Mouse (Mus musculus): ENCODE measurements around the gene G3bp2.

G3bp2 gene

DNA sequence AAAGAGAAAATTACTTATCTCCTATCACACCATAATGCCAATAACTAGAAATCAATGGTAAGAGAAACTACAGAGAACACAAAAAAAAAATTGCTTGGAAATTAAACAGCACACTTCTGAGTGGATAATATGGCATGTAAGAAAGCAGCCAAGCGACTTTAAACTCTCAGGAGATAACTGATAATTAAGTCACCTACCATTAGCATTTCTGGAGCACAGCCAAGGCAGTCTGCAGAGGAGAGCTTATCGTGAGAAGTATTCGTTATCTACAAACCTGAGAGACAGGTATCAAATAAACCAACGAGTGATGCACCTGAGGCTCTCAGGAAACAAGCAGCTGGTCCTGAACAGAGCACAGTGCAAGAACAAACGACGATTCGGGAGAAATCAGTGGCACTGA lies 71.8 kb downstream of the G3bp2 start:
- DNase-seq (ENCODE audit: low spot score) = no peak

DNA sequence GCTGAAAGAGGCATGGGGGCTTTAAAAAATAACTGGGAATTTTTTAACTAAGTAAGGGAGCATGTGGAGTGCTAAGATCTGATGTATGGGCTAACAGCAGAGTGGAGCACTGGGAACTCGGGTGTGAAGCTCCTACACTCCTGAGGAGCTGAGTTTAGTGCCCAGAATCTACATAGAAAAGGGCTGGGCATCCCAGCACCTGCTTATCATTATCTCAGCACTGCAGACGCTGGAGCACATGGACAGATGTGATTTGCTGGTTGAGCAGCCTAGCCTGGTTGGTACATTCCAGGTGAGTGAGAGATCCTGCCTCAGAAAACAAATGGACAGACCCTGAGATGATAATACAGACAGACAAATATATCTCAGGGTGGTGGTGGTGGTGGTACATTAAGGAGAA lies 73.7 kb downstream of the G3bp2 start:
- DNase-seq (ENCODE audit: low spot score) = no peak

DNA sequence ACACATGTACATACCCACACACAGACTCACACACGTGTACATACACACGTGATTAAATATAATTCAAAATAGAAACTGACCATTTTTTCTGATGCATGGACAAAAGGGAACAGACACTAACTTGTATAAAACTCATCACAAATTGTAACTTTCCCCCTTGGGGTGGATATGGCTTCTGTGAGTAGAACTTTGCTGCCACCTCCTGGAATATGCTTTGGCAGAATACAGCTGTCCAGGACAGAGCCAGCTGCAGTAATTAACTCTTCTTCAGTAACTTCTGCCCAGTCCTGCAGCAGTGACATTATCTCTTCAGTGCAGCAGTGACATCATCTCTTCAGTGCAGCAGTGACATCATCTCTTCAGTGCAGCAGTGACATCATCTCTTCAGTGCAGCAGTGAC lies 80.5 kb downstream of the G3bp2 start:
- peak; percentile 25 for DNase-seq (ENCODE audit: low spot score)

Measured in retina, embryonic 14.5 days (tissue).